9 mouse cellular contexts compared by ENCODE assay signal in genomic region chr2:178119561-178120355, GRCm38 (mm10). TPM values are rescaled to one million over a fixed set of nuclear protein-coding genes. Genes with fewer than 3 reads are reported as not detected.
DNase-seq lines count a peak whose midpoint lies in the region; ATAC-seq lines count a peak whose summit lies in the region.
"Had no signal": no experiment of that assay in that cellular context is flagged by ENCODE, and none has a peak within 500 bp of the region (broad histone marks: within the 10 kb centered on the region; RNA-seq: fewer than 3 reads in every experiment).

No protein-coding gene starts in this region.

- H3K4me2 ChIP-seq in kidney, embryonic 14.5 days (replicated peaks; ENCODE audit: low read depth, low read length) = peak overlapping the region; percentile 94
- H3K4me2 ChIP-seq in forebrain, embryonic 14.5 days (ENCODE audit: low read length) = peak overlapping the region; percentile 77
- H3K4me2 ChIP-seq in midbrain, embryonic 12.5 days (replicated peaks) = peak overlapping the region; percentile 96

- peaks cover 4% of the 10 kb centered on the region; the same call in 1 of the 2 replicates for H3K27me3 ChIP-seq in kidney, embryonic 14.5 days (ENCODE audit: control insufficient read depth, insufficient read depth, low read length)
- H3K27me3 ChIP-seq in forebrain, embryonic 14.5 days (replicated peaks; ENCODE audit: control insufficient read depth, insufficient read depth, low read length) = peaks cover 12% of the 10 kb centered on the region
- peaks cover 39% of the 10 kb centered on the region for H3K27me3 ChIP-seq in midbrain, embryonic 12.5 days

- WGBS in kidney, embryonic 14.5 days = 24% methylated on average over 19 of the region's 19 CpGs
- 24% methylated on average over 19 of the region's 19 CpGs for WGBS in forebrain, embryonic 14.5 days
- 21% methylated on average over 19 of the region's 19 CpGs for WGBS in midbrain, embryonic 12.5 days

- H3K4me1 ChIP-seq in kidney, embryonic 14.5 days (ENCODE audit: control insufficient read depth, insufficient read depth, low read length) = peaks cover 15% of the 10 kb centered on the region; the same call in 1 of the 2 replicates
- H3K4me1 ChIP-seq in forebrain, embryonic 14.5 days (ENCODE audit: control insufficient read depth, insufficient read depth, low read length) = peaks cover 6% of the 10 kb centered on the region
- peaks cover 10% of the 10 kb centered on the region for H3K4me1 ChIP-seq in midbrain, embryonic 12.5 days

- peak overlapping the region; percentile 40 for H3K4me3 ChIP-seq in kidney, embryonic 14.5 days (ENCODE audit: low read length)
- H3K4me3 ChIP-seq in forebrain, embryonic 14.5 days (ENCODE audit: low read depth, low read length) = peak overlapping the region; percentile 35; the same call in 1 of the 2 replicates
- peak overlapping the region; percentile 48 for H3K4me3 ChIP-seq in midbrain, embryonic 12.5 days

- peak; percentile 22 for ATAC-seq in kidney, embryonic 14.5 days (ENCODE audit: low FRiP score, low TSS enrichment)
- ATAC-seq in forebrain, embryonic 14.5 days = peak; percentile 12; the same call in 1 of the 2 replicates
- peak; percentile 27 for ATAC-seq in midbrain, embryonic 12.5 days (ENCODE audit: low FRiP score, low read depth)

- H3K27ac ChIP-seq in kidney, embryonic 14.5 days (ENCODE audit: low read depth, low read length) = no peak overlapping the region
- no peak overlapping the region for H3K27ac ChIP-seq in forebrain, embryonic 14.5 days (ENCODE audit: low read depth, low read length)
- H3K27ac ChIP-seq in midbrain, embryonic 12.5 days (replicated peaks) = no peak overlapping the region
- H3K27ac ChIP-seq: liver, embryonic 14.5 days had no signal

- DNase-seq in kidney, adult 9 months = no peak
- DNase-seq in cerebellum, adult 11 months = peak; percentile 75
- no peak for DNase-seq in forebrain, embryonic 14.5 days (ENCODE audit: low spot score)
- no peak for DNase-seq in ovary, postnatal 14 days (ENCODE audit: low spot score)
- no peak for DNase-seq in adrenal gland, adult 18-20 months (ENCODE audit: low spot score in 2 of 2)
- no peak for DNase-seq in MN1 (ENCODE audit: low spot score)

- H3K9me3 ChIP-seq in kidney, embryonic 14.5 days (ENCODE audit: control insufficient read depth, low read length) = no peaks in the 10 kb centered on the region
- no peaks in the 10 kb centered on the region for H3K9me3 ChIP-seq in forebrain, embryonic 14.5 days (replicated peaks; ENCODE audit: control insufficient read depth, low read length)
- H3K9me3 ChIP-seq in midbrain, embryonic 12.5 days = no peaks in the 10 kb centered on the region

- H3K9ac ChIP-seq in kidney, embryonic 14.5 days (ENCODE audit: low read depth, low read length) = peak overlapping the region; percentile 40; the same call in 1 of the 2 replicates
- peak overlapping the region; percentile 54; the same call in 1 of the 2 replicates for H3K9ac ChIP-seq in forebrain, embryonic 14.5 days (ENCODE audit: low read length)
- 0 out of 2 replicates have a peak overlapping the region, but pooled peaks have one; percentile 47 for H3K9ac ChIP-seq in midbrain, embryonic 12.5 days (replicated peaks)
- H3K9ac ChIP-seq: liver, embryonic 14.5 days had no signal

- no peaks in the 10 kb centered on the region for H3K36me3 ChIP-seq in kidney, embryonic 14.5 days (ENCODE audit: control insufficient read depth, insufficient read depth, low read length)
- H3K36me3 ChIP-seq in forebrain, embryonic 14.5 days (ENCODE audit: control insufficient read depth, insufficient read depth, low read length) = no peaks in the 10 kb centered on the region
- no peaks in the 10 kb centered on the region for H3K36me3 ChIP-seq in midbrain, embryonic 12.5 days

RNA-seq across cellular contexts. Expression of gene Phactr3, which starts 1.0 kb away (rescaled TPM):
- polyA plus RNA-seq in kidney, embryonic 14.5 days (2014; fragmentation: Nextera tagmentation; extraction: Ambion mirVana) = 0.81 and 0.95 TPM in 2 replicates
- polyA plus RNA-seq in forebrain, embryonic 14.5 days (2014; fragmentation: Nextera tagmentation; extraction: Ambion mirVana) = 56.4 and 66.7 TPM in 2 replicates
- 19.1 and 20.0 TPM in 2 replicates for polyA plus RNA-seq in midbrain, embryonic 12.5 days (2016; fragmentation: Nextera tagmentation; extraction: Ambion mirVana)
- total RNA-seq in adrenal gland, adult 18-20 months (2021) = 1 to 10 TPM; 1.2 to 2.1 TPM

RNA-seq across cellular contexts. Expression of gene Zfp931, which starts 41.5 kb away (rescaled TPM):
- 16.2 and 22.7 TPM in 2 replicates for polyA plus RNA-seq in kidney, embryonic 14.5 days (2014; fragmentation: Nextera tagmentation; extraction: Ambion mirVana)
- polyA plus RNA-seq in forebrain, embryonic 14.5 days (2014; fragmentation: Nextera tagmentation; extraction: Ambion mirVana) = 14.2 and 15.3 TPM in 2 replicates
- 13.7 and 13.8 TPM in 2 replicates for polyA plus RNA-seq in midbrain, embryonic 12.5 days (2016; fragmentation: Nextera tagmentation; extraction: Ambion mirVana)
- total RNA-seq in adrenal gland, adult 18-20 months (2021) = 10 to 100 TPM; 21.3 to 31.7 TPM

Comparison
In these comparisons a context has a peak if more than half of its experiments do, and no peak if none do; other contexts are left out.
1. RNA of gene Phactr3, which starts 1.0 kb away (polyA plus RNA-seq): 56.4 to 66.7 TPM in forebrain, embryonic 14.5 days and 19.1 to 20.0 TPM in midbrain, embryonic 12.5 days; 0.81 to 0.95 TPM in kidney, embryonic 14.5 days; every median in the first group is over 10 times any median in the second.
2. Peak in every context shown above with its lines, with median percentiles within 50 percentile points of each other: ATAC-seq, H3K4me2 ChIP-seq, H3K4me3 ChIP-seq and H3K9ac ChIP-seq.